Mouse (Mus musculus) embryo, embryonic 11.5 days (tissue): ENCODE results near the gene Ppp4r1.

Experiments used
- DNase-seq: peaks from one replicate; pipeline ENCODE4 v3.0.0-alpha.2; 2012; ENCODE audit warnings: low read depth, low spot score

Ppp4r1 gene

GRCm38 (mm10) chr17:65771951-65772934 lies 10.1 kb upstream of the Ppp4r1 start, which contains the start of gene Rab31:
TSS of gene Rab31 (minus strand) at chr17:65772752.
- DNase-seq, result no peak

DNA sequence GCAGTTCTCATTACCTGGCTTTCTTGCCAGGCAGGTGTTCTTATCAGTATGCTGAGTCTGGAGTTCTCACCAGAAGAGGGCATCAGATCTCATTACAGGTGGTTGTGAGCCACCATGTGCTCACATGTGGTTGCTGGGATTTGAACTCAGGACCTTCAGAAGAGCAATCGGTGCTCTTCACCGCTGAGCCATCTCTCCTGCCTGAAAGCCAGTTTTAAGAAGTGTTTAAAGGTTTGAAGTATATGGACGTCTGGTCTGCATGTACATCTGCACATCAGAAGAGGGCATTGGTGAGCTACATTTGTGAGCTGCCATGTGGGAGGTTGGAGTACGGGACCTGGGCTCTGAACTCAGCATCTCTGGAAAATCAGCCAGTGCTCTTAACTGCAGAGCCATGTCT lies 8.8 kb upstream of the Ppp4r1 start:
- DNase-seq, result no peak

DNA sequence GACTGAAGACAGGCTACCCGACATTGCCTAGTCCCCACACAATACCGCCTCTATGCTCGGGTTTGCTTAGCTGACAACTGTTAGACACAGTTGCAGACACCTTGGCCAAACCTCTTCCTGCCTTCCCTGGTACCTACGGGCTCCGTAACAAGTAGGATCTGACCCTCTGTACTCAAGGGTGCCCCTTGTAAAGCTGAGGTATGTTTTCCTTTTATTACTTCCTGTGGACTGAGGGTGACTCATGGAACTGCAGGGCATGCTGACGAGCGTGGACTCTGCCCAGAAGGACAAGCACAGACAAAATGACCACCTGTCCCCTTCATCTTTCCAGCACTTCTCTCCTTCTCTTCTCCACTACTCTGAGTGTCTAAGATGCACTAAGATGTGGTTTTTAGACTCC lies 7.9 kb upstream of the Ppp4r1 start:
- no peak for DNase-seq

- DNase-seq, result no peak
Observed at GRCm38 (mm10) chr17:65776228-65776627, 6.1 kb upstream of the Ppp4r1 start.

DNA sequence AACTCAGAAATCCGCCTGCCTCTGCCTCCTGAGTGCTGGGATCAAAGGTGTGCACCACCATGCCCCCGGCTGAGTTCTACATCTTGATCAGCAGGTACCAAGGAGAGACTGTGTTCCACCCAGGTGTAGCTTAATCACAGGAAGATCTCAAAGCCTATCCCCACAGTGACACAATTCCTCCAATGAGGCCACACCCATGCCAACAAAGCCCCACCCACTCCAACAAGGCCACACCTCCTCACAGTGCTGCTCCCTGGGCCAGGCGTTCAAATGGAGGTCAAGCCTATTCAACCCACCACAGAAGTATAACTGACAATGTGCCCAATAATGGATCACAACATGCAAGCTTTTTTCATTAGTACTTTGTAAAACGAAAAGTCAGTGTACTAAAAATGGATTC lies 4.9 kb upstream of the Ppp4r1 start:
- no peak for DNase-seq

GRCm38 (mm10) chr17:65780970-65781369 lies 1.4 kb upstream of the Ppp4r1 start:
- DNase-seq, result no peak

DNA sequence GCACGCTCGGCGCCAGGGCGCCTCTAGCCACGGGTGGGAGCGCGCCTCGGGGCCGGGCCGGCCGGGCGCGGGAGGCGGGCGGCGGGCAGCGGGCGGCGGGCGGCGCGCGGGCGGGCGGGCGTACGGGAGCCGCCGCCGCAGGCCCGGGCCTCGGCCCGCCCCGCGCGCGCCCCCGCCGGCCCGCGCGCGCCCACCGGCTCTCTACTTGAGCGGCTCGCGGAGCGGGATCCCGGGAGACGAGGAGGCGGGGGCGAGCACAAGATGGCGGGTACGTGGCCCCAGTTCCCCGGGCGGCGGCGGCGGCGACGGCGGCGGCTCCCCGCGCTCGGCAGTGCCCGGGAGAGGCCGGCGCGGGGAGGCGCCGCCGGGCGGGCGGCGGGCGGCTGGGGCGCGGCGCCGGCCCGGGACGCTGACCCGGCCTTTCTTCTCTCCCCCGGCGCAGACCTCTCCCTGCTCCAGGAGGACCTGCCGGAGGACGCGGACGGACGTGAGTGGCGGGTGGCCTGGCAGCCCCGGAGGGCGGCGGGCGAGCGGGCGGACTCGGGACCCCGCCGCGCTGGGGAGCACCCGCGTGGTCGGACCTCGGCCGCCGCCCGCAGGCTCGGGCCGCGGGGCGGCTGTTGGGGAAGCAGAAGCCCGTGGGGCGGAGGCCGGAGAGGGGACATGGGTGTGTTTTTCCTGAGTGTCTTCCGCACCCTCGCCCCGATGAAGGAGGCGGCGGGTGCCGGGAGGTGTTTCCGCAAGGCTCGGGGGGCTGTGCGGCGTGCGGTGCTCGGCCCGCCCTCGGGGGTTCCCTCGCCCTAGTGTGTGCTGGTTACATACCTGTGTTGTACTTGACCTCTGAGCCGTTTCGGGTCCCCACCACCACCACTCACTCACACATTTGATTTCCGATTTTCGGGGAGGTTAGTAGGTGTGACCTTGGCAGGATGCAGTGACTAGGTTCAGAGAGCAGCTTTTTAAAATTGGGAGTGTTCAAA lies 1.1 kb downstream of the Ppp4r1 start:
- DNase-seq, result no peak

GRCm38 (mm10) chr17:65784610-65785140 lies 2.3 kb downstream of the Ppp4r1 start:
- DNase-seq, result no peak

DNA sequence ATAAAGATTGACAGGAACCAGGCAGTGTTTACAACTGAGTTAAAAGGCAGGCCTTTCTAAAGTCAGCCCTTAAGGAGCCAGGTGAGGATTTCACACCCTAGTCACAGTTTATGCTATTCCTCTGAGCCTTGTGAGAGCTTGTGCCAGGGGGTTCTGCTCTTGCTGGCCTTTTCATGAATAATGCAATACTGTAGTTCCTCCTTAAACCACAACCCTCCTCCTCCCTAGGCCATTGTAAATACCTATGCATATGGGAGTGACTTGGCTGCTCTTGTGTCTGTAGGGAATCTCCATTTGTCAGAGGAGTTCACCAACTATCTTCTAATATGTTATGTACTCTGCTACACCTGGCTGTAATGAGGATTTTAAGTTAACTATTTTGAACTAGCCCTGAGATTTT lies 3.3 kb downstream of the Ppp4r1 start:
- DNase-seq, result no peak

- no peak for DNase-seq
Observed at GRCm38 (mm10) chr17:65786225-65786624, 3.9 kb downstream of the Ppp4r1 start.

DNA sequence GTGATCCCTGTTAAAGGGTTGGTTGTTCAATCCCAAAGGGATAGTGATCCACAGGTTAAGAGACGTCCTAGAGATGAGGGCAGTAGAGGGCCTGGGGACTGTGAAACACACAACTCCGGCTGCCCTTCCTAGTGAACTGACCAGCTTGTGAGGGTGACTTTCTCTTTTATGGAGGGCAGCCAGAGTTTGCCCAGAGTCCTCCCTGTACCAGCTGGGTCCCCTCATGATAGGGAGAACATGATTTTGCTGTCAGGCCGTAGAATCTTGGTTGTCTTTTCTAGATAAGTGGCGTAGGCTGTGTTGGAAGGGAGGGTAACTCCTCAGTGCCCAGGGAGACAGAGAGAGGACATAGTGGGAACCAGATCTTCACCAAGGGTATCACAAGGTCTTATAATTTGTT lies 4.9 kb downstream of the Ppp4r1 start:
- DNase-seq, result no peak

GRCm38 (mm10) chr17:65788542-65789291 lies 6.3 kb downstream of the Ppp4r1 start:
- DNase-seq, result no peak

GRCm38 (mm10) chr17:65789576-65789975 lies 7.2 kb downstream of the Ppp4r1 start:
- no peak for DNase-seq

GRCm38 (mm10) chr17:65791161-65791560 lies 8.8 kb downstream of the Ppp4r1 start:
- DNase-seq, result no peak

DNA sequence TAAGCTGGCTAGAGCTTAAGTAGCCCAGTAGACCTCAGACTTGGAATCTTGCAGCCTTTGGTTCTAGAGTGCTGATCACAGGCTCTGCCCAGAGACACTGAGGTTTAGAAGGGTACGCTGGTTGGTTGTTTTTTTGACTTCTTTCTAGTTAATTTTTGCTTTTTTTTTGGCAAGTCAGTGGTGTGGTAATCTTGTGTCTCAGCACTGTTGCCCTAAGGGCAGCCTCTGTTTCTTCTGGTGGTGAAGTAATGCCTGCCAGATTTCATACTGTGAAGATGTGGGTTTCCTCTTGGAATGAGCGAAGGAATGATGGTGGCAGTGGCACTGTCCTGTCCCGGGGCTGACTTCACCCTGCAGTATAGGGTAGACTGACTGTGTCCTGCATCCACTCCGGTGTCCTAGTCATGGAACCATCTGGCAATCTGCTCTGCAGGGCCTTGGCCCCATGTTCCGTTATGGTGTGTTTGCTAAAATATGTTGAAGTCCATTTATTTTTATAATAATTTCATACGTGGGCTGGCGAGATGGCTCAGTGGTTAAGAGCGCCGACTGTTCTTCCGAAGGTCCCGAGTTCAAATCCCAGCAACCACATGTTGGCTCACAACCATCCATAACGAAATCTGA lies 11.0 kb downstream of the Ppp4r1 start:
- no peak for DNase-seq

DNA sequence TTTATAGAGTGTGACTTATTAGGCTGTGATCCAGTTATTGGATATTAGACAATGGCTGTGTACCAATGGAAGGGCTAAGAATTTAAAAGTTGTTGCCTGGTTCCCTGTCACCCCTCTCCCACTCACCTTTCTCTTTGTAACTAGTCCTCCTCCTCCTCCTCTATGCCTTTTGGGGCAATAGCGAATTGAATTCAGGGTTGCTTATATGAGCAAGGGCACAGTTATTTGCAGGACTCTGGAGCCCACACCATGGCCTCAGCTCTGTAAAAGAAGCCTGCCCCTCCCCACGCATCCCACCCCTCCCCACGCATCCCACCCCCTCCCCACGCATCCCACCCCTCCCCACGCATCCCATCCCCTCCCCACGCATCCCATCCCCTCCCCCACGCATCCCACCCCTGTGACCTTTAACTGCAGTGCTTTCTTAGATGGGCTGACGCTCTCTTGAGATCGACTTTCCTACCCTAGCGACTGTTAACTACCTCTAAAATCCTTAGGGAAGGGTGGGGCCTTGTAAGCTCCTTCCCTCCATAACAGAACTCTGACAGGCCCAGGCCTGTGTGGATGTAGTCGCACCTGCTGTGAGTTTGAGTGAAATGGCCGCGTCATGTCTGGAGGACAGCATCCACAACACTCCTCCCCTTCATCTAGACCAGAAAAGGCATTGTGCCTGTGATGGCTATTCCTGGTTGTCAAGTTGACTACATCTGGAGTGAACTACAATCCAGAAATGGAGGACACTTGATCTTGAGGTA lies 11.9 kb downstream of the Ppp4r1 start:
- no peak for DNase-seq

DNA sequence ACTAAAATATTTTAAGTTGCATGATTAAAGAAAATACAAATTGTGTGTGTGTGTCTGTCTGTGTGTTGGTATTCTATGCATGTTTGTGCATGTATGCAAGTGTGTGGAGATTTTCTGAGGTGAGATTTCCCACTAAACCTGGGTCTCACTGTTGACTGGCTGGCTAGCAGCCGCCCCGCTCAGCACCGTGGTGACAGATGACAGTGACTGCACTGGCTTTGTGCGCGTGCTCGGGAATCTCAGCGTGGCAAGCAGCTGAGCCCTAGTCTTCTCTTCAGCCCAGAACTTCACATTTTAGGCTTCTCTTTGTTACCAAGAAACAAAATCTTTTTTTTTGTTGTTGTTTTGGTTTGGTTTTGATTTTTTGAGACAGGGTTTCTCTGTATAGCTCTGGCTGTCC lies 13.7 kb downstream of the Ppp4r1 start:
- DNase-seq, result no peak

DNA sequence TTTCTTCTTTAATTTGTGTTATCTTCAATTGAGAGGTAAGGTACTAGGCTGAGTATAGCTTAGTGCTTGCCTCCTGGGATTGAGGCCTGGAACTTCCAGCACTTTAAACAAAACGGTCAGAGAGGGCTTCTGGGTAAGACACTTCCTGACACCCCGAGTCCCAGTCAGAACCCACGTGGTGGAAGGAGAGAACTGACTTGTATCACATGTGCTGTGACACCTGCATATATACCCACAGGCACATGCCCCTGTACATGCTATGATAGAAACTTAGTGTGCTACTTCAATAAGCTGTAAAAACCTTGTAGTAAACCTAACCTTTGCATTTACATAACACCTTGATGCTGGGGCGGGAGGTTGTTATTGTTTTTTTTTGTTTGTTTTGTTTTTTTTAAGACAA lies 16.1 kb downstream of the Ppp4r1 start:
- DNase-seq, result no peak

- DNase-seq, result no peak
Observed at GRCm38 (mm10) chr17:65799353-65799752, 17.0 kb downstream of the Ppp4r1 start.

DNA sequence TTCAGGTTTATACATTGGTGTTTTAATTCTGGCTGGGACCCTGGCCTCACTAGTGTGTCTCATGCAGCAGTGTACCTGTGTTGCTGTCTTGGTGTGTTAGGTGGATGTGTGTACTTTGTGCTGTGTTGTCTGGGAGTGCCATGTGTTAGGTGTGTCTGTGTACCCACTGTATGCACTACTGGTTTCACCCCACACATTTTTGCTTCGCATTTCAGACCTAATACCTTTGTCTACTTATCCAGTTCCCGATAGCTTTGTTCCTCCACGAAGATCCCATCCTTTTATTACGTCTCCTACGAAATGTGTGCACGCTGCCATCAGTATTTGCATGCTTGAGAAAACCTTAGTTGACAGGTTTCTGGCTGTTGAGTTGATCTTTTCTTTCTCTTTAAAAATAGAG lies 18.1 kb downstream of the Ppp4r1 start:
- DNase-seq, result no peak
